Mouse (Mus musculus) forebrain, embryonic 11.5 days (tissue): ENCODE data around the gene Tfpi. TPM values are rescaled to one million over a fixed set of nuclear protein-coding genes. Genes with fewer than 3 reads are reported as not detected.
"Not testable (repeated sequence)": the region's sequence is repeated elsewhere in the genome, so short reads cannot be mapped to it uniquely, and the experiment has no call there.

Experiments used
- ATAC-seq: fragments of 200-750 bp; cut with Nextera tagmentation; replicated peaks from 2 replicates; pipeline ENCODE4 v1.8.0; 2017; ENCODE audit warnings: moderate TSS enrichment; ENCODE audit not compliant: low FRiP score
- DNase-seq: peaks from one replicate; pipeline ENCODE4 v3.0.0-alpha.2; 2017; ENCODE audit warnings: low spot score
- H3K27ac ChIP-seq: fragments of 300-500 bp; sonication (generic); 2 replicates; pipeline ENCODE4 v1.5.1; 2014; ENCODE audit warnings: low read depth, low read length
- H3K27me3 ChIP-seq: fragments of 300-500 bp; sonication (generic); 2 replicates; pipeline ENCODE4 v1.6.1; 2014; ENCODE audit warnings: mild to moderate bottlenecking, low read length, mixed read lengths; ENCODE audit not compliant: control insufficient read depth, insufficient read depth
- H3K36me3 ChIP-seq: fragments of 300-500 bp; sonication (generic); 2 replicates; pipeline ENCODE4 v1.6.1; 2014; ENCODE audit warnings: mild to moderate bottlenecking, low read length, moderate library complexity, mixed read lengths; ENCODE audit not compliant: control insufficient read depth, insufficient read depth
- H3K4me1 ChIP-seq: fragments of 300-500 bp; sonication (generic); replicated peaks from 2 replicates; pipeline ENCODE4 v1.6.1; 2014; ENCODE audit warnings: low read length, mixed read lengths; ENCODE audit not compliant: control insufficient read depth, insufficient read depth
- H3K4me2 ChIP-seq: fragments of 300-500 bp; sonication (generic); 2 replicates; pipeline ENCODE4 v1.6.1; 2014; ENCODE audit warnings: low read depth, mild to moderate bottlenecking, low read length, moderate library complexity, mixed read lengths; ENCODE audit not compliant: severe bottlenecking
- H3K4me3 ChIP-seq: fragments of 300-500 bp; sonication (generic); 2 replicates; pipeline ENCODE4 v1.5.1; 2014; ENCODE audit warnings: low read depth, low read length
- H3K9ac ChIP-seq: fragments of 300-500 bp; sonication (generic); 2 replicates; pipeline ENCODE4 v1.6.1; 2014; ENCODE audit warnings: low read length
- H3K9me3 ChIP-seq: fragments of 300-500 bp; sonication (generic); 2 replicates; pipeline ENCODE4 v1.6.1; 2016; ENCODE audit warnings: low read length, mixed read lengths; ENCODE audit not compliant: control insufficient read depth
- WGBS: fragments of 180-500 bp; shearing (Covaris S2); extraction: QIAGEN DNeasy Blood & Tissue Kit; methylation state at CpG from one replicate; pipeline ENCODE4 v1.1.7; 2014; 5-methylcytosine and 5-hydroxymethylcytosine counted together
- polyA plus RNA-seq: library from polyadenylated mRNA; unstranded; fragments of >200 nt; fragmentation: Nextera tagmentation; extraction: Ambion mirVana; gene quantifications from 2 replicates; pipeline ENCODE4 v1.2.1, GENCODE M21; 2014

Tfpi gene
- polyA plus RNA-seq, 1 experiment from 2014 or later: 9.9 TPM

DNA sequence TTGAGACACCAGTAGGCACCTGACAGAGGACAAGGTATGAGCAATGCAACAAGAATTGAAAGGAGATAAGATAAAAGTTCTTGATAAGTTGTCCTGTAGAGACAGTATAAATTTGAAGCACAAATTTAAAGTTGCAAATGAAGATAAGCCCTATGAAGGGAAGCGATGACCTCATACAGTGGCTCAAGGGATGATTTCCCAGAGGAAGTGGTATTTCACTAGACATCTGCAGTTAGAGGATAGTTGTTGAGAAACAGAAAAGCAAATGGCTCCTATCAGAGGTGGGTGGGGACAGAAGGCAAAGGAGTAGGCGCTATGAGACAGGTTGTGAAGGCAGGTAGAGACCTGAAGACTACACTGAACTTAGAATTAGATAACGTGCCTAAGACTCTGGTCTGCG, 83.3 kb downstream of the Tfpi start:
- no peak overlapping the region for H3K4me3 ChIP-seq
- no peaks in the 10 kb centered on the region for H3K4me1 ChIP-seq
- no peak overlapping the region for H3K27ac ChIP-seq
- no peaks in the 10 kb centered on the region for H3K27me3 ChIP-seq
- no peak overlapping the region for H3K9ac ChIP-seq
- no peaks in the 10 kb centered on the region for H3K9me3 ChIP-seq
- 95% methylated on average over 4 of the region's 4 CpGs for WGBS
- H3K36me3 ChIP-seq: no peaks in the 10 kb centered on the region
- DNase-seq (no peak), ATAC-seq (no peak)
- H3K4me2 ChIP-seq: no peak overlapping the region

DNA sequence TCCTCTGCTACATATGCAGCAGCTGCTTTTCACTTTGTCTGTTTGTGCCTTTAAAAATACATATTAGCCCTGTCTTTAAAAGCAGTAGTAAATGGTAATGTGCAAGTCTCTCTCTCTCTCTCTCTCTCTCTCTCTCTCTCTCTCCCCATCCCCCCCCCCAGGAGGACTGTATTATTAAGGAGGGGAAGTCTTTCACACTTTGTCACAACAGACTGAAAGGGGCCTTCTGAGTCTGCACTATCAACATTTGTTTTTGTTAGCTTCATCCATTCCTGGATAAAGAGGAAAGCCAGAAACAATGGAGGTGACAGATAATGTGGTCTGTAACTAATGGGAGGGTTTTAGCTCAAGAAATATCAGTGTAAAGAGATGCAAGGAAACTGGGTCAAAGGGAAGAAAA, 87.5 kb downstream of the Tfpi start:
- Histone ChIP-seq H3K4me3 (no peak overlapping the region), H3K9me3 (no peaks in the 10 kb centered on the region), H3K4me2 (no peak overlapping the region), H3K4me1 (no peaks in the 10 kb centered on the region), H3K27ac (no peak overlapping the region), H3K9ac (no peak overlapping the region), H3K27me3 (no peaks in the 10 kb centered on the region), H3K36me3 (no peaks in the 10 kb centered on the region)
- DNase-seq (no peak), ATAC-seq (no peak)

DNA sequence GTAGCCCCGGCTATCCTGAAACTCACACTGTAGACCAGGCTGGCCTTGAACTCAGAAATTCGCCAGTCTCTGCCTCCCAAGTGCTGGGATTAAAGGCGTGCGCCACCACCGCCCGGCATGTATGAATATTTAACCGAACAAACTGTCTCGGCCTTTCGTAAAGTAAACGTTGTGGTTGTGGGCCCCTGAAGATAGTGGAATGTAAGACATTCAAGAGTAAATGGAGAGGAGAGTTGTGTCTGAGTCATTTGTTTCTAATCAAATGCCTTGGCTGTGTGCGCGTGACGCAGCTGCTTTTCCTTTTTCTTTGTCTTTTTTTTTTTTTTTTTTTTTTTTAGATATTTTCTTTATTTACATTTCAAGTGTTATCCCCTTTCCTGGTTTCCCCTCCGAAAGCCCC, 88.0 kb downstream of the Tfpi start:
- H3K36me3 ChIP-seq, H3K4me1 ChIP-seq, H3K9ac ChIP-seq, ATAC-seq, H3K27ac ChIP-seq, DNase-seq, H3K4me3 ChIP-seq, H3K27me3 ChIP-seq, H3K4me2 ChIP-seq, H3K9me3 ChIP-seq: not testable (repeated sequence)
- 90% methylated on average over 14 of the region's 14 CpGs for WGBS

DNA sequence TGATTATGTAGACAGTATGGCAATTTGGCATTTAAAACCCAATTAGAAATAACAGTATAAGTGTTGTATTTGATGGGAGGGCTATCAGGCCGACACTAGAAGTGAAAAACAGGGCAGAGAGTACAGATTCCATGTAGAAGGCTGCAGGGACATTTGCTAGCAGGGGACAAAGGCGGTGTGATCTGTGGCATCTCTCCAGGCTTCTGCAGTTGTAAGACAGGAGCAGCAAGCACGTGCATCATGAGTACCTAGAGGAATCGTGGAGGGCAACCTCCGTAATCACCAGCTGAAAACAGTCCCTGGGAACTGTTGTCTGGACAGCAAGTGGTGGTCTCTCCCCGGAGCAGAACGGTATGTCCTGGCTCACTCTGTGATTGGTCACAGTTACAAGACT, 88.6 kb downstream of the Tfpi start:
- ATAC-seq (no peak), DNase-seq (no peak)
- Histone ChIP-seq H3K4me2 (no peak overlapping the region), H3K4me1 (no peaks in the 10 kb centered on the region), H3K27me3 (no peaks in the 10 kb centered on the region), H3K9me3 (no peaks in the 10 kb centered on the region), H3K36me3 (no peaks in the 10 kb centered on the region), H3K4me3 (no peak overlapping the region), H3K9ac (no peak overlapping the region), H3K27ac (no peak overlapping the region)
- WGBS: 80% methylated on average over 7 of the region's 7 CpGs

DNA sequence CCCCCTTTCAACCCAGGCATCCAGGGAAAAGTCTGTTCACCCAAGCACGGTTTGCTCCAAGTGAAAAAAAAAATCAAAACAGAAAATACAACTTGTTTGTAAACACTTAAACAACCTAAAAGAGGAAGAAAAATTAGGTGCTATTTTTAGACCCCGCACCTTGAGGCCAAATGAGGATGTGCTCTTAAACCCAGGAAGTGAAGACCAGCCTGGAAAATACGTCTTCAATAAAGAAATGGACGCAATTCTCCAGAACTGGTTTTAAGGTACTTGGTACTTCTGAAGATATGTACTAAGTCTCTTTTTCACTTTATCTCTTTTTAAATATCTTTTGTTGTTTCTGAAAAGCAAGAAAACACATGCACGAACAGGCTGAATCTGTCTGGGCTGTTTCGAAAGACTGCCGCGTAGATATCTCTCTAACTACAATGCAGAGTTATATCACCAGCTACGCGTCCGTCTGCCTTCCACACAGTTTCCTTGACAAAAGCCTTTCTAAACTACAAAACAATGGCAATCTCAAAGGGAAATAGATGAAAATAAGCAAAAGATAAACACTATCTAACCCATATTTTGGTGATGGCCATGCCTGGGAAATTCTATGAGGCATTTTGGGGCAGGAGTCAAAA, 89.1 kb downstream of the Tfpi start:
- Histone ChIP-seq H3K36me3 (no peaks in the 10 kb centered on the region), H3K27ac (no peak overlapping the region), H3K4me3 (no peak overlapping the region), H3K9me3 (no peaks in the 10 kb centered on the region), H3K27me3 (no peaks in the 10 kb centered on the region), H3K4me1 (no peaks in the 10 kb centered on the region), H3K4me2 (no peak overlapping the region), H3K9ac (no peak overlapping the region)
- DNase-seq (no peak), ATAC-seq (no peak)
- WGBS: 76% methylated on average over 11 of the region's 11 CpGs

DNA sequence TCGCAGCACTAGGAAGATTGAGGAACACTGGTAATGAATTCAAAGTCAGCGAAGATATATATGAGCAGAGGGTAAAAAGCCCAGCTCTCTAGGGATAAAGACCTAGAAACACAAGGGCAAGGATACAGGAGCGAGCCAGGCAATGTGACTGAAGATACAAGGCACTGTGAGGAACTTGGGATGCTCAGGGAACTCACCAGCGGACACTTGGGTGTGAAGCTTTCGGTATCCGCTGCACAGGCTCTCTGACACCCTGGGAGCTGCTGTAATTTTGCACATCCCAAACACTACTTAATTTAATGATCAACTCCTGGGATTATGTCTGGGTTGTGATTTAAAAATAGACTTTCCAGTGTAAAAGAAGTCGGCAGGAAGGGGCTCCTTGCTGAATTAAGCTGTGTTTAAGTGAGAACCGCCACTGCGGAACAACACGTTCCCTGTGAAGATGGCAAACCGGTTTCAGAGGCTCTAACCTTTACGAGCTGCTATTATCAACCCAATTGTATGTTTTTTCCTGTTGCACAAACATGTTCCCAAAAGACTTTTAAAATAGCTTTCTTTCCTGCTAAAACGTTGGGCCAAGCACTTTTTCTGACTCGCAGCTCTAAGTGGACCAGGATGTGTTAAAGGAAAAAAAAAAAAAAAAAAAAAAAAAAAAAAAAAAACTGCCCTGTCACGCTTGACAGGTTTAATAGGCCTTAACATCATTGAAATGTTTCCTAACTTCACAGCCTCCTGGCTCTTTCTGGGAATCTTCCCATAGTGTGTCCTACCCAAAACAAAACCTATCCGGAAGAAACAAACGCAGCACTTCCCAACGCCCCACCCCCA, 89.8 kb downstream of the Tfpi start:
- Histone ChIP-seq H3K27me3 (no peaks in the 10 kb centered on the region), H3K4me3 (no peak overlapping the region)
- no peak for ATAC-seq

DNA sequence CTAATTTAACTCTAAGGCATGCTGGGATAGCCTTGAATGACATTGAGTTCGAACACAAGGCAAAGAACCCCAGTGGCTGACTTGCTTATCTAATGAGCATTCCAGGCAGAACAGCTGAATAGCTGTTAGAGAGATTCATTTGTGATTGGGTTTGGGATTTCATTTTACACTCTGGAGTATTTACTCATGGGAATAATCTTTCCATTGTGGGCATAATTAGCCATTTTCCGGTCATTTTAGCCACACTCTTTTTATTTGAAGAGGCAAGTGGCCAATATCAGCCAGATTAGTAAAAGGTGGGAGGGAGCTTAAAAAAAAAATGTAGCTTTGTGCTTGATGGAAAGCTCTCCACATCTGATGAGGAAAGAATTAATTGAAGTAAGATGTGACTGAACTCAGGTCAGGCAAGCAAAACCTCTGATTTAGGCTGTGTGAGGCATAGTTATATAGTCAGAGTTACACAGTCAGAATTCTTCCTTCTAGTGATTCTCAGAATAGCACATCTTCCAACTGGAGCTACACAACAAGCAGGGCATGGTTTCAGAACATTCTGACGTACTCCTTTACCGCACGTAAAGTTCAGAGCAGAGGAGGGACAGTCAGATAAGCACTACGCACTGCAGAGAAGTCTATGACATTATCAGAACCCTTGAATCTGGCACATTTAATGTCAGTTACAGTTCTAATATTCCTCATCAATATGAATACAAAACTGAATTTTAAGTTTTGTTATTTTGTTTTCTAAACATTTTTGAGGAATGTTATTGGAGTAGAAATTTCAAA, 91.5 kb downstream of the Tfpi start:
- H3K36me3 ChIP-seq: no peaks in the 10 kb centered on the region
- no peaks in the 10 kb centered on the region for H3K27me3 ChIP-seq
- WGBS: 73% methylated on average over 6 of the region's 6 CpGs

More for the DNA sequence above, 89.8 kb downstream of the Tfpi start:
- WGBS: 56% methylated on average over 18 of the region's 18 CpGs
- Histone ChIP-seq H3K4me1 (no peaks in the 10 kb centered on the region), H3K27ac (no peak overlapping the region), H3K9ac (no peak overlapping the region), H3K36me3 (no peaks in the 10 kb centered on the region), H3K9me3 (no peaks in the 10 kb centered on the region), H3K4me2 (no peak overlapping the region)
- no peak for DNase-seq

DNA sequence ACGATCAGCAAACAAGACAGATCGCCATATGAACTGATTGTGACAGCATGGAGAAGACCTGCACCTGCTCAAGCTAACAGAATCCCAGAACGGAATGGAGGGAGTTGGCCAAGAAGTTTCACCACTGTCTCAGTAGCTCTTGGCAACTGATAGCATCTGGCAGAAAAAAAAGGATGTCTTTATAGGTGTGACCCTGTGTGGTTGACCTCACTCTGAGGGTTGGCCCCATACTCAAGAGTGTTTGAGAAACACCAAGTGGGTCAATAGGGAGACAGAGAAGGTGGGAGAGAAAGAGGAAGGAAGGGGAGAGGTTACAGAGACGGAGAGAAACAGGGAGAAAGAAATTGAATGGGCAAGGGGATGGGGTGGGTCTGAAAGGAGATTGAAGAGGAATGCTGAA, 92.7 kb downstream of the Tfpi start:
- no peaks in the 10 kb centered on the region for H3K36me3 ChIP-seq
- H3K9ac ChIP-seq: no peak overlapping the region
- H3K4me2 ChIP-seq: no peak overlapping the region
- no peaks in the 10 kb centered on the region for H3K4me1 ChIP-seq
- ATAC-seq (no peak), DNase-seq (no peak)
- no peaks in the 10 kb centered on the region for H3K27me3 ChIP-seq
- WGBS: 91% methylated on average over 4 of the region's 4 CpGs
- no peak overlapping the region for H3K27ac ChIP-seq
- no peak overlapping the region for H3K4me3 ChIP-seq
- no peaks in the 10 kb centered on the region for H3K9me3 ChIP-seq

More for the DNA sequence above, 91.5 kb downstream of the Tfpi start:
- no peaks in the 10 kb centered on the region for H3K9me3 ChIP-seq
- no peak for DNase-seq
- no peak overlapping the region for H3K9ac ChIP-seq
- ATAC-seq: no peak
- H3K27ac ChIP-seq: no peak overlapping the region
- no peak overlapping the region for H3K4me2 ChIP-seq
- H3K4me3 ChIP-seq: no peak overlapping the region
- no peaks in the 10 kb centered on the region for H3K4me1 ChIP-seq
